Mouse (Mus musculus): Measurements from ENCODE around the gene Fam131a.
"Not testable (repeated sequence)": the region's sequence is repeated elsewhere in the genome, so short reads cannot be mapped to it uniquely, and the experiment has no call there.

Fam131a gene

DNA sequence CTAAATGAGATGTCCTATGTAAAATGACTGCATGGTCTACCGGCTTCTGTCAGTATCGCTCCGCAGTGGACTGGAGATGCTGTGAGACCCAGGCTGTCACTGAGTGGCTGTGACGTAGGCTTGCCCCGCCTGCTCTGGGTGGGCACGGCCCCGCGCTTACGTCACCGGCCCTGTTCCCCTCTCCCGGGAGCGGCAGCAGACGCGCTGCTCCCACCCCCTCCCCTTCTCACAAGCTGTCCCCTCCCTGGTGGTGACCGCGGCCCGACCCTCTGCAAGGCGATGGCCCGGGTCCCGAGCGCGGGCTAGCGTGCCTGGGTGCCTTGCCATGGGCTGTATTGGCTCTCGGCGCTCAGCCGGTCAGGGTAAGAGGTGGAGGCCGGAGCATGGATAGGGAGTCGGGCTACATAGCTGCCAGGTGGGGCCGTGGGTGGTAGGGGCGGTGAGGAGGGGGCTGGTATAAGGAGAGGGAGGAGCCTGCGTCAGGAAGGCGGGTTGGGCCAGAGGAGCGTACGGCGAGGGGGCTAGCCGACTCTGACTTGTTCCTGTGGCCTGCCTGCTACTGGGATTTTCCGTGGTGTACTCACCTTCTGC is at the start of gene Fam131a:
Gene Fam131a (plus strand): TSS at position 131 of the 591 bp plus-strand sequence.
- peak; percentile 81 for DNase-seq (ENCODE audit: low read depth, low spot score)

DNA sequence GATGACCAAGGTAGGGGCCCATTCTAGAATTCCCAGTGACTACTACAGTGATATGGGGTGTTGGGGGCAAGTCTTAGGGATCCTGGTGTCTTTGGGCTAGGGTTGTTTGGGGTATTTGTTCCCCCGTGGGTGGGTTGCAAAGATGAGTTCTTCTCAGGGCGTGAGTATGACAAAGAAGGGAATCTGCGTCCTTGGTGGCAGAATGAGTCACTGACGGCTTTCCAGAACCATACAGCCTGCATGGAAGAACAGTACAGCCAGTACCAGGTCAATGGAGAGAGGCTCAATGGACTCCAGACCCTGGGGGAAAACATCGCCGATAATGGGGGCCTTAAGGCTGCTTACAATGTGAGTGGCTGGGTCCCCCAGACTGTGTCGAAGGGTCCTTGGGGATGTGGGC is 49.1 kb upstream of the Fam131a start:
- no peak for DNase-seq (ENCODE audit: low read depth, low spot score)

- DNase-seq (ENCODE audit: low read depth, low spot score): peak; percentile 92
These were observed 41.7 kb upstream of the Fam131a start, which contains the start of gene Psmd2 for GRCm38 (mm10) chr16:20651076-20651946. Gene Psmd2 (plus strand): TSS chr16:20651652.

DNA sequence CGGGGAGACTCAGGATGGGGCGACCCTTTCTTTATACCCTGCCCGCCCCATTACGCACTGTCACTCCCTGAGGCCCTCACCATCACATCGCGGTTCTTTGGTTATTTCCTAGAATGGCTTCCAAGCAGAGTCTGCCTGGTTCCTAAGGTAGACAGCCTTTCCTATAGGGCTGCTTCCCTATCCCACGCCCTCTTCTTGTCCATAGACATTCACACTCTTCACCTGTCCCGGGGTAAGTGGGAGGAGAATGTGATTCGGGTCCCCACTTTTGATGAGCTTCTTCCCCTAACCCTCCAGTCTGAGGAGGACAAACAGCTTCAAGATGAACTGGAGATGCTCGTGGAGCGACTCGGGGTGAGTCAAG is 41.1 kb upstream of the Fam131a start:
- DNase-seq (ENCODE audit: low read depth, low spot score): no peak

GRCm38 (mm10) chr16:20653315-20653714 is 39.7 kb upstream of the Fam131a start:
- DNase-seq (ENCODE audit: low read depth, low spot score): no peak

GRCm38 (mm10) chr16:20657661-20658060 is 35.4 kb upstream of the Fam131a start:
- DNase-seq (ENCODE audit: low read depth, low spot score): no peak

DNA sequence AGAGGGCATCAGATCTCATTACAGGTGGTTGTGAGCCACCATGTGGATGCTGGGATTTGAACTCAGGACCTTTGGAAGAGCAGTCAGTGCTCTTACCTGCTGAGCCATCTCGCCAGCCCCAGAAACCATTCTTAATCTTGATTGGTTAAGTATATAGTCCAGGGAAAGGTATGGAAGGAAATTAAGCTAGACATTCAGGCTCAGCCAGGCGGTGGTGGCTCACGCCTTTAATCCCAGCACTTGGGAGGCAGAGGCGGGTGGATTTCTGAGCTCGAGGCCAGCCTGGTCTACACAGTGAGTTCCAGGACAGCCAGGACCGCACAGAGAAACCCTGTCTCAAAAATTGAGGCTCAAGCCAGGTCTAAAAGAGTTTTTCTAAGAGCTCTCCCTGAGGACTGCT is 25.0 kb upstream of the Fam131a start, which contains the start of gene Eif4g1:
Gene Eif4g1 (plus strand): TSS at position 301 of the 400 bp plus-strand sequence.
- not testable (repeated sequence) for DNase-seq (ENCODE audit: low read depth, low spot score)

DNA sequence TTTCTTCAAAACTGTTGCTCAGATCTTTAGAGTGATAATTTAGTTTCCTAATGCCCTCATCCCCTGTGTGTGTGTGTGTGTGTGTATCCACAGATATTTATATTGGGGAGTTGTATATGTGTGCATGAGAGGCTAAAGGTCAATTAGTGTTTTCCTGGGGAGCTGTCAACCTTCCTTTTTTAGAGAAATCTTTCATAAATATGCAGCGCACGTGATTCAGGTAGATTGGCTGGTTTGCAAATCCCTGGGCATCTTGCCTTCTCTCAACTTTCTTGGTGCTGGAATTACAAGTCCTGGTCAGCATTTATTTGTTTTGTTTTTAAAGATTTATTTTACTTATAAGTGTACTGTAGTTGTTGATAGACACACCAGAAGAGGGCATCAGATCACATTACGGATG is 22.8 kb upstream of the Fam131a start:
- no peak for DNase-seq (ENCODE audit: low read depth, low spot score)

DNA sequence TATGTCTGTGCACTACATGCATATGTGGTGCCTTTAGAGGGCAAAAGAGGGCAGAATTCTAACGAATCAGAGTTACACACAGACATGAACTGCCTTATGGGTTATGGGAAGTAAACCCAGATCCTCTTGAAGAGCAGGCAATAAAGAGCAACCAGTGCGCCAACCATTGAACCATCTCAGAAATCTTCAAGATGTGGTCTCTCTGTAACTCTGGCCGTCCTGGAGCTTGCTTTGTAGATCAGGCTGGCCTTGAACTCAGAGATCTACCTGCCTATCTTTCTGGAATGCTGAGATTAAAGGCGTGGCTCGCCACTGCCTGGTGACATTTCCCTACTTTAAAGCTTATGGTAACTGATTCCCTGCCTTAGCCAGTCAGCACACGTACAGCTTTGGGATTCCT is 21.2 kb upstream of the Fam131a start:
- DNase-seq (ENCODE audit: low read depth, low spot score): no peak

DNA sequence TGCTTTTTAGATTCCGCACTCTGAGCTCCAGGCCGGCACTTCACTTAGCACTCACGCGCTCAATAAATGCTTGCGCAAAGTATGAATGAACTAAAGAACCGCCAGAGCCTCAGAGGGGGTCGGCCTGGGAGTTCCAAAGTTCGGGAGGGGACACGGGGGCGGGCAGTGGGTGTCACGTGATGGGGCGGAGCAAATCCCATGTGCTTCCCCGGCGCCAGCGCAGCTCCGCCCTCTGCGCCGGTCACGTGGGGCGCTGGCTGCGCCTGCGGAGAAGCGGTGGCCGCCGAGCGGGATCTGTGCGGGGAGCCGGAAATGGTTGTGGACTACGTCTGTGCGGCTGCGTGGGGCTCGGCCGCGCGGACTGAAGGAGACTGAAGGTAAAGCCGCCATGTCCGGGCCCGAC is 20.5 kb upstream of the Fam131a start:
- peak; percentile 95 for DNase-seq (ENCODE audit: low read depth, low spot score)

GRCm38 (mm10) chr16:20672965-20673705 is 19.9 kb upstream of the Fam131a start:
- DNase-seq (ENCODE audit: low read depth, low spot score): peak; percentile 56

GRCm38 (mm10) chr16:20673706-20674303 is 19.2 kb upstream of the Fam131a start:
- DNase-seq (ENCODE audit: low read depth, low spot score): peak; percentile 34

GRCm38 (mm10) chr16:20675213-20675612 is 17.8 kb upstream of the Fam131a start:
- DNase-seq (ENCODE audit: low read depth, low spot score): no peak

GRCm38 (mm10) chr16:20676702-20677101 is 16.3 kb upstream of the Fam131a start:
- no peak for DNase-seq (ENCODE audit: low read depth, low spot score)

DNA sequence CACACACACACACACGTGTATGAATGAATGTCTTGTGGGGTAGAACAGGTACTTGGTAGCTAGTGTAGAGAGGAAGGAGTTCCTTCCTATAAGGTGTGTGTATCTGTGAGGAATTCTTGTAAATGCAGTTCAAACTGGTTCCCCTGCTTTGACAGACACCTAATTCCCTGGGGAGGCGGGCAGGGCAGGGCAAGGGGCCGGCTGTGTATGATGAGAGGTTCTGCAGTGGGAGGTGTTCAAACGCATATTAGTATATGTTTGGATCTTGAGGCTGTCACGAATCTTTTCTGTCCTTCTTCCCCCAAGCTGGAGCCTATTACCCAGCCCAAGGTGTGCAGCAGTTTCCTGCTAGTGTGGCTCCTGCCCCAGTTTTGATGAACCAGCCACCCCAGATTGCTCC is 15.7 kb upstream of the Fam131a start:
- no peak for DNase-seq (ENCODE audit: low read depth, low spot score)

DNA sequence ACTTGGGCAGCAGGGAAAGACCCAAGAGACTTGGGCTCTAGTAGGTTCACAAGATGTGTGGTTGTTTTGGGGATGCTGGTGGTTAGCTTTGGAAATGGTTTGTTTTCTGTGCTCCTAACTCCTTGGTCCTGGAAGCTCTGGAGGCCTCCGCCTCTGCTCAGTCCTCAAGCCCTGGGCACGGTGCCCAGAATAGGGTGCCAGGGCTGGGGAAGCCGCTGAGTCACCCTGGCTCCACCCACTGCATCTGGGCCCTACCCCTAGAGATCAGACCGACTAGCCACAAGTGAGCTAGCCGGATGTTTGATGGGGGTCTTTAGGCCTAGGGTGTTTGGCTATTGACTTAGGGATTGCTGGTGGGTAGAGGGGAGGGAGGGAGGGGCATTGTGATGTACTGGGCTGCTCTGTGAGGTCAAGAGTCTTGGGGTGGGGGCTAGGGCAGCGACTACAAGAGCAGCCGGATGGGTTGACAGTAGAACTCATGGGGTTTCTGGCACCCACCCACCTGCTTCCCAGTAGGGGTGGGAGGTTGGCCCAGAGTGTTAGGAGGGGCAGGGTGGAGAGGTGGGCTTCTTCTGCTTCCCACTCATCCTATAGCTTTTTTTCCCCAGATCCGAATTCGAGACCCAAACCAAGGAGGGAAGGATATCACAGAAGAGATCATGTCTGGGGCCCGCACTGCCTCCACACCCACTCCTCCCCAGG is 14.9 kb upstream of the Fam131a start:
- peak; percentile 94 for DNase-seq (ENCODE audit: low read depth, low spot score)

- no peak for DNase-seq (ENCODE audit: low read depth, low spot score)
These were observed 2.3 kb upstream of the Fam131a start for GRCm38 (mm10) chr16:20690774-20691173.

DNA sequence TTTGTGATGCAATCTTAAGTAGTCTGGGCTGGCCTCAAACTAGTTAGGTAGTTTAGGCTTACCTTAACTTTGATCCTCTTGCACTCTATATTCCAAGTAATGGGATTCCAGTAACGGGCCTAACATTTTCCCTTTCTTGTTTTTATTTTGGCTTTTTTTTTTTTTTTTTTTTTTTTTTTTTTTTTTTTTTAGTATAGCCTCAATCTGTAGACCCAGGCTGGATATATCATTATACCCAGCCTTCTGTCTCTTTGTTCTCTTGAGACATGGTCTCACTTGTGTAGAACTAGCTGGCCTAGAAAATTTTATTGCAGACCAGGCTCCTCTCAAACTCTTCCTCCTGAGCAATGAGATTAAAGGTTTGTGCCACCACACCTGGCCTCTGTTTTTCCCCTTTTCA is 1.4 kb upstream of the Fam131a start:
- no peak for DNase-seq (ENCODE audit: low read depth, low spot score)

DNA sequence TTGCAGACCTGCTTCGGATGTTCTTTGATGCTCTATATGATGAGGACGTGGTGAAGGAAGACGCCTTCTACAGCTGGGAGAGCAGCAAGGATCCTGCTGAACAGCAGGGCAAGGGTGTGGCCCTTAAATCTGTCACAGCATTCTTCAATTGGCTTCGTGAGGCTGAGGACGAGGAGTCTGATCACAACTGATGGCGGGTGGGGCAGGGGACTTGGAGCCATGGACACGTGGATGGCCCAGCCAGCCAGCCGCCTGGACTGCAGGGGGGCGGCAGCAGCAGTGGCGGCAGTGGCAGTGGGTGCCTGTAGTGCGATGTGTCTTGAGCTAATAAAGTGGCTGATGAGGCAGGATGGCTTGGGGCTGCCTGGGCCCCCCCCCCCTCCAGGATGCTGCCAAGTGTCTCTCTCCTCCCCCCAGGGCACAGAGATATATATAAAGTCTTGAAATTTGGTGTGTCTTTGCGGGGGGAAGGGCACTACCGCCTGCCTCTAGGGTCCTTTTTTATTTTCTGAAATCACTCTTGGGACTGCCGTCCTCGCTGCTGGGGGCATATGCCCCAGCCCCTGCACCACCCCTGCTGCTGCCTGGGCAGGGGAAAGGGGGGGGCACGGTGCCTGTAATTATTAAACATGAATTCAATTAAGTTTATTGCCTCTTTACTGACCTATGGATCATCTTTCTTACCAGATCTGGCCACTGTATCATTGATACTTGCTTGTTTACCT is 638 bp upstream of the Fam131a start:
- no peak for DNase-seq (ENCODE audit: low read depth, low spot score)

DNA sequence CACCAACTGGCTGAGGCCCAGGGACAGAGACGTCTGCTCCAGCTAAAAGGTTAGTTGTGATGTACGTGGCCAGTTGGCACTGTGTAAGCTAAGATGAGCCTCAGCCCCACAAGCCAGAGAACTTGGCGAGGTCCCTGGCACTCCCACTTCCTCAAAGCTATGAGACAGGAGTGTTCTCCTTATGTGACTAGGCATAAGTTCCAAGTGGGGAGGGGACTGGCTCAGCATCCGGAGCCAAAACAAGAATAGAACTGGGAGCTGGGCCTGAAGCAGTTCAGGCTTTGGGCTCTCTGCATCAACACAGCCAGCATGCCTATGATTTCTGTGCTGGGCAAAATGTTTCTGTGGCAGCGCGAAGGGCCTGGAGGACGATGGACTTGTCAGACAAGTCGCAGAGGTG is 1.7 kb downstream of the Fam131a start:
- DNase-seq (ENCODE audit: low read depth, low spot score): peak; percentile 89

Data from skeletal muscle tissue, adult 2 months (tissue).